11 mouse cellular contexts compared by ENCODE assay signal in the genomic region with DNA sequence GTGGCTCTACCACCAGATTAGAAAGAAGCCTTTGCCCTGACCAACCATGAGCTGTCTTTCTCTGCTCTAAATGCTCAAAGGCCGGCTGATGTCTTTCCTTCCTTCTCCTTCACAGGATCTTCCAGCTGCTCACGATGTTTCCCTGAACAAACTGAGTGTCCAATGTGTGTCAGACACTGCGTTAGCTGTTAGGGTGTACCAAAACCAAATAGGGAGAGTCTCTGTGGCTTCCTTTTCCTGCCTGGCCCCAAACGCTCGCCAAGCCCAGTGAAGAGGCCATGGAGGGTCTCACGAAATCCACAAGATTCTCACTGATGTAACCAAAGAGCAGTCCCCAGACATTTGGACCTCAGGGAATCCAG. TPM values are rescaled to one million over a fixed set of nuclear protein-coding genes. Genes with fewer than 3 reads are reported as not detected.
A peak's percentile ranks its signal among the peaks of the same experiment; 100 is the strongest.
DNase-seq lines count a peak whose midpoint lies in the region; ATAC-seq lines count a peak whose summit lies in the region.
"Had no signal": no experiment of that assay in that cellular context is flagged by ENCODE, and none has a peak within 500 bp of the region (broad histone marks: within the 10 kb centered on the region; RNA-seq: fewer than 3 reads in every experiment).

No protein-coding gene starts in this region.

- H3K4me3 ChIP-seq in heart, embryonic 13.5 days = no peak overlapping the region
- H3K4me3 ChIP-seq in embryonic facial prominence, embryonic 10.5 days = peak overlapping the region; percentile 36; the same call in 1 of the 2 replicates
- H3K4me3 ChIP-seq in midbrain, embryonic 10.5 days = peak overlapping the region; percentile 20; the same call in 1 of the 2 replicates

- H3K27me3 ChIP-seq in heart, embryonic 13.5 days (replicated peaks) = no peaks in the 10 kb centered on the region
- H3K27me3 ChIP-seq in embryonic facial prominence, embryonic 10.5 days (replicated peaks; ENCODE audit: low read depth, poor library complexity, severe bottlenecking) = no peaks in the 10 kb centered on the region
- H3K27me3 ChIP-seq in midbrain, embryonic 10.5 days (ENCODE audit: low read depth, poor library complexity, severe bottlenecking) = no peaks in the 10 kb centered on the region

- H3K36me3 ChIP-seq in heart, embryonic 13.5 days = peaks cover 13% of the 10 kb centered on the region
- peaks cover 17% of the 10 kb centered on the region for H3K36me3 ChIP-seq in embryonic facial prominence, embryonic 10.5 days (replicated peaks)
- peaks cover 11% of the 10 kb centered on the region; the same call in 1 of the 2 replicates for H3K36me3 ChIP-seq in midbrain, embryonic 10.5 days

- no peak for DNase-seq in heart, postnatal 10 days
- no peak for DNase-seq in embryonic facial prominence, embryonic 10.5 days (ENCODE audit: low spot score)
- DNase-seq in midbrain, embryonic 10.5 days (ENCODE audit: low spot score) = no peak
- no peak for DNase-seq in thymus, postnatal 4 days
- no peak for DNase-seq in spleen, postnatal 14 days (ENCODE audit: low spot score in 2 of 2)
- no peak for DNase-seq in B cell, adult 2 months
- DNase-seq: cerebellum, adult 9-11 months; lung, adult 2 months had no signal

- ATAC-seq in heart, embryonic 13.5 days (ENCODE audit: extremely low read depth, insufficient number of reproducible peaks, low FRiP score, low TSS enrichment) = no peak
- peak; percentile 25 for ATAC-seq in granulocyte monocyte progenitor cell, adult 5-6 weeks (replicated peaks; ENCODE audit: poor library complexity, severe bottlenecking)
- ATAC-seq: CD4-positive, CD25-positive, alpha-beta regulatory T cell, adult 4 months had no signal

- H3K9ac ChIP-seq in heart, embryonic 13.5 days = peak overlapping the region; percentile 72

- no peak overlapping the region for H3K4me2 ChIP-seq in heart, embryonic 13.5 days

- H3K4me1 ChIP-seq in heart, embryonic 13.5 days = peaks cover 85% of the 10 kb centered on the region
- H3K4me1 ChIP-seq in embryonic facial prominence, embryonic 10.5 days = peaks cover 88% of the 10 kb centered on the region
- peaks cover 77% of the 10 kb centered on the region for H3K4me1 ChIP-seq in midbrain, embryonic 10.5 days

- no peaks in the 10 kb centered on the region for H3K9me3 ChIP-seq in heart, embryonic 13.5 days
- no peaks in the 10 kb centered on the region for H3K9me3 ChIP-seq in embryonic facial prominence, embryonic 10.5 days
- H3K9me3 ChIP-seq in midbrain, embryonic 10.5 days (replicated peaks) = no peaks in the 10 kb centered on the region

- intact Hi-C loops in heart, postnatal 10 days (cut with DNase I) = no loop called here

- peak overlapping the region; percentile 97 for H3K27ac ChIP-seq in heart, embryonic 13.5 days (replicated peaks)
- H3K27ac ChIP-seq in embryonic facial prominence, embryonic 10.5 days (replicated peaks) = peak overlapping the region; percentile 89
- H3K27ac ChIP-seq in midbrain, embryonic 10.5 days (replicated peaks) = peak overlapping the region; percentile 85

- 39% methylated on average over 6 of the region's 6 CpGs for WGBS in heart, embryonic 13.5 days
- 17% methylated on average over 6 of the region's 6 CpGs for WGBS in embryonic facial prominence, embryonic 10.5 days
- 29% methylated on average over 6 of the region's 6 CpGs for WGBS in midbrain, embryonic 10.5 days

RNA-seq across cellular contexts. Expression of a gene that starts 47.5 kb away (rescaled TPM):
- polyA plus RNA-seq in heart, embryonic 13.5 days (2015; fragmentation: Nextera tagmentation; extraction: Ambion mirVana) = 23.2 and 23.7 TPM in 2 replicates
- 10 to 100 TPM; 67.4 to 78.3 TPM for total RNA-seq in heart, postnatal 10 days (2021)
- polyA plus RNA-seq in embryonic facial prominence, embryonic 10.5 days (2016; fragmentation: Nextera tagmentation; extraction: Ambion mirVana) = 37.2 and 41.6 TPM in 2 replicates
- 4.9 and 8.2 TPM in 2 replicates for total RNA-seq in granulocyte monocyte progenitor cell, adult 5-6 weeks (2014; fragmentation: Nextera tagmentation)
- 4.1 and 4.7 TPM in 2 replicates for total RNA-seq in granulocyte monocyte progenitor cell, adult 5-6 weeks (2017)
- polyA plus RNA-seq in midbrain, embryonic 10.5 days (2016; fragmentation: Nextera tagmentation; extraction: Ambion mirVana) = 34.9 and 42.3 TPM in 2 replicates
